Mouse (Mus musculus): Measurements from ENCODE around the gene Atg16l1. TPM values are rescaled to one million over a fixed set of nuclear protein-coding genes. Genes with fewer than 3 reads are reported as not detected.

Gene Atg16l1
- 20.2 and 28.9 TPM in 2 replicates for polyA plus RNA-seq (2012; rRNA removed; ENCODE audit: low replicate concordance)

DNA sequence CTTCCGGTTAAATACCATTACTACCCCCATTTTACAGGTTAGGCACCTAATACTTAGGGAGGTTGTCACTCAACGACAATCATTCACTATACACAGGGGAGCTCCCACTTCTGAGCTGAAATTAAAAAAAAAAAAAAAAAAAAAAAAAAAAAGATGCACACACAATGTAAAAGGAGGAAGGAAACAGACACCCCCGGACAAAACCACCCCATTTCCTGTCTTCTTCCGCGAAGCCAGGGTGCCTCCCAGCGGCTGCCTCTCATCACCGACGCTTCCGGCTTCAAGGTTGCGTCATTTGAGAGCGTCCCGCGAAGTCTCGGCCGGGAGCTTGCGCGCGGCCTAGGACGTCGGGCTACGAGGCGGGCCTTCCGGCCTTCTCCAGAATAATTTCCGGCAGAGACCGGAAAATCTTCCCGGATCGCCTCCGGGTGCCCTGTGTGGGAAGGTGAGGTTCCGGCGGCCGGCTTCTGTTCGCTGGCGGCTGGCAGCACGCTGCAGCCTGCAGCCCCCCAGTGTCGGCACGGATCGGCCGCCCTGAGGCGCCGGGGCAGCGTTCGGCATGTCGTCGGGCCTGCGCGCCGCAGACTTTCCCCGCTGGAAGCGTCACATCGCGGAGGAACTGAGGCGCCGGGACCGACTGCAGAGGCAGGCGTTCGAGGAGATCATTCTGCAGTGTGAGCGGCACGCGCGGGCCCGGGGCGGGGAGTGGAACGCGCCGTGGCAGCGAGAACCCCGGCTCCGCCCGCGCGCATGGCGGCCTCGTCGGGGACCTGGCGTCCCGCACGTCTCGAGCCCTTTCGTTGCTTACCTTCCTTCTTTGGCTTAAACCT, at the start of gene Atg16l1:
TSS of gene Atg16l1 (plus strand) at position 230 of the 830 bp plus-strand sequence.

DNA sequence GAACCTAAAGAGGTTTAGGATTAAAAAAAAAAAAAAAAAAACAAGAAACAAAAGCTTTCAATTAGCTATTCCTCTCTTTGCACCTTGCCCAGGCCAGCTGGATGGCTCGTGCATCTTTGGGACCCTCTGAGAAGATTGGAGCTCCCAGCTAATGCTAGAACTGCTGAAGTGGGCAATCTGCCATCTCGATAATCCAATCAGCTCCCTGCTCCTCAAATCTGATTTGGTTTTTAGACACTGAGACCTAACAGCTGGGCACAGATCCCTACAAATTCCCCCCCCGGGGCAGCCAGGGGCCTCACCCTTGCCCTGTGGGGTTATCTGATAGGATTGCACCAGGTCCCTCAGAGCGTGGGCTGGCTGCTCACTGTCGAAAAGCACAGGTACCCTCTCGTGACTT, 47.9 kb downstream of the Atg16l1 start, which contains the start of gene Sag:
TSS of gene Sag (plus strand) at position 105 of the 400 bp plus-strand sequence.

Other genes with a start within 250 kb of the Atg16l1 start
- 0.55 and 77.2 TPM in 2 replicates for gene Neu2, start 246.0 kb upstream of the Atg16l1 start, polyA plus RNA-seq (2012; rRNA removed; ENCODE audit: low replicate concordance)
- gene Ngef, start 182.0 kb upstream of the Atg16l1 start, polyA plus RNA-seq (2012; rRNA removed; ENCODE audit: low replicate concordance) = 2.4 and 2.8 TPM in 2 replicates
- 55.0 and 146 TPM in 2 replicates for gene Inpp5d, start 135.6 kb upstream of the Atg16l1 start, polyA plus RNA-seq (2012; rRNA removed; ENCODE audit: low replicate concordance)
- 0.31 and 0.65 TPM in 2 replicates for gene Sag, start 47.8 kb downstream of the Atg16l1 start, polyA plus RNA-seq (2012; rRNA removed; ENCODE audit: low replicate concordance)
- gene Dgkd, start 97.4 kb downstream of the Atg16l1 start, polyA plus RNA-seq (2012; rRNA removed; ENCODE audit: low replicate concordance) = 51.3 and 67.1 TPM in 2 replicates

Data from mammary gland, adult 2 months (tissue).